Mouse (Mus musculus) ES-Bruce4 (cell line): ENCODE results near the gene Btbd10.

Experiments used
- CTCF ChIP-seq: IDR thresholded peaks from one replicate; pipeline ENCODE4 v1.8.1; 2011; ENCODE audit warnings: low read depth, low read length
- EP300 ChIP-seq: IDR thresholded peaks from 2 replicates; pipeline ENCODE4 v1.6.1; 2011; ENCODE audit warnings: low read depth, low read length; ENCODE audit not compliant: insufficient read depth

DNA sequence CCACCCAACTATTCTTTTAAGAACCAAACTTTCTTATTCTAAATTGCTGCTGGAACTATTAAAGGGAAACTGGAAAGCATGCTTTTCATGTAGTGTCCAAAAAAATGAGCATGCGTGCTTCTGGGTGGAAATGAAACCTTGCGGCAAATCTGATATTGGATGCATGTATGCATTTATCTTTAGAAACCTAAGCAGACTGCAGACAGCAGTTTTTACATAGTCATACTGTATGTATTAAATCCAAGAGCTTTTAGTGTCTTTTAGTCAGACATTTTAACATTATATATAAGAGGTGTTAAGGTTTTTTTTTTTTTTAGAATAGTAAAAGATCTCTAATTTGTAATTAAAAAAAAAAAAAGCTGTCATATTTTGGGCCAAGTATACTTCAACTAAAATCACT lies 21.5 kb downstream of the Btbd10 start:
- TF ChIP-seq CTCF, result no peak
- TF ChIP-seq EP300, result no peak
